Mouse (Mus musculus) gastrocnemius, adult 8-10 months (tissue): Measurements from ENCODE around the gene Nckap5. TPM values are rescaled to one million over a fixed set of nuclear protein-coding genes. Genes with fewer than 3 reads are reported as not detected.

Experiments used
- DNase-seq, 2 experiments: peaks; one replicate each; pipeline ENCODE4 v3.0.0; 2022; ENCODE audit warnings: low spot score in 2 of 2
- total RNA-seq, 4 experiments: library from RNA; stranded (reverse); gene quantifications; 2 replicates each; pipeline ENCODE4 v1.2.4; 2022

Gene Nckap5
- total RNA-seq, 4 experiments from 2014 or later, result 0.46 to 1.6 (median 0.97) TPM

GRCm38 (mm10) chr1:126706611-126707010 is 124.0 kb downstream of the Nckap5 start:
- no peak for DNase-seq

- DNase-seq, result no peak
These were observed 129.7 kb downstream of the Nckap5 start for GRCm38 (mm10) chr1:126700978-126701320.

- no peak for DNase-seq
These were observed 130.3 kb downstream of the Nckap5 start for GRCm38 (mm10) chr1:126700063-126700977.

- DNase-seq, result no peak
These were observed 137.0 kb downstream of the Nckap5 start for GRCm38 (mm10) chr1:126693585-126693984.

- no peak for DNase-seq
These were observed 142.0 kb downstream of the Nckap5 start for GRCm38 (mm10) chr1:126688593-126688992.

GRCm38 (mm10) chr1:126686678-126687077 is 143.9 kb downstream of the Nckap5 start:
- no peak for DNase-seq

- no peak for DNase-seq
These were observed 146.8 kb downstream of the Nckap5 start for GRCm38 (mm10) chr1:126683621-126684445.

- no peak for DNase-seq
These were observed 148.8 kb downstream of the Nckap5 start for GRCm38 (mm10) chr1:126681773-126682172.

GRCm38 (mm10) chr1:126679348-126679747 is 151.3 kb downstream of the Nckap5 start:
- no peak for DNase-seq

GRCm38 (mm10) chr1:126677280-126677679 is 153.3 kb downstream of the Nckap5 start:
- no peak for DNase-seq

GRCm38 (mm10) chr1:126676769-126677168 is 153.8 kb downstream of the Nckap5 start:
- no peak for DNase-seq

- no peak for DNase-seq
These were observed 155.5 kb downstream of the Nckap5 start for GRCm38 (mm10) chr1:126675142-126675541.

GRCm38 (mm10) chr1:126673238-126673637 is 157.4 kb downstream of the Nckap5 start:
- DNase-seq, result no peak

GRCm38 (mm10) chr1:126670507-126670906 is 160.1 kb downstream of the Nckap5 start:
- DNase-seq, result no peak

GRCm38 (mm10) chr1:126660098-126660999 is 170.2 kb downstream of the Nckap5 start:
- DNase-seq, result no peak

GRCm38 (mm10) chr1:126658731-126659130 is 171.9 kb downstream of the Nckap5 start:
- no peak for DNase-seq

GRCm38 (mm10) chr1:126656246-126656645 is 174.4 kb downstream of the Nckap5 start:
- DNase-seq, result peak; percentile 11 to 20

- no peak for DNase-seq
These were observed 178.5 kb downstream of the Nckap5 start for GRCm38 (mm10) chr1:126652085-126652484.

GRCm38 (mm10) chr1:126650806-126651205 is 179.8 kb downstream of the Nckap5 start:
- no peak for DNase-seq

GRCm38 (mm10) chr1:126642751-126643150 is 187.8 kb downstream of the Nckap5 start:
- DNase-seq, result no peak

- no peak for DNase-seq
These were observed 191.1 kb downstream of the Nckap5 start for GRCm38 (mm10) chr1:126639463-126639862.
